Mouse (Mus musculus): ENCODE results near the gene Pdcd1lg2. TPM values are rescaled to one million over a fixed set of nuclear protein-coding genes. Genes with fewer than 3 reads are reported as not detected.

Gene Pdcd1lg2
- polyA plus RNA-seq, 1 experiment from 2014 or later: not detected

DNA sequence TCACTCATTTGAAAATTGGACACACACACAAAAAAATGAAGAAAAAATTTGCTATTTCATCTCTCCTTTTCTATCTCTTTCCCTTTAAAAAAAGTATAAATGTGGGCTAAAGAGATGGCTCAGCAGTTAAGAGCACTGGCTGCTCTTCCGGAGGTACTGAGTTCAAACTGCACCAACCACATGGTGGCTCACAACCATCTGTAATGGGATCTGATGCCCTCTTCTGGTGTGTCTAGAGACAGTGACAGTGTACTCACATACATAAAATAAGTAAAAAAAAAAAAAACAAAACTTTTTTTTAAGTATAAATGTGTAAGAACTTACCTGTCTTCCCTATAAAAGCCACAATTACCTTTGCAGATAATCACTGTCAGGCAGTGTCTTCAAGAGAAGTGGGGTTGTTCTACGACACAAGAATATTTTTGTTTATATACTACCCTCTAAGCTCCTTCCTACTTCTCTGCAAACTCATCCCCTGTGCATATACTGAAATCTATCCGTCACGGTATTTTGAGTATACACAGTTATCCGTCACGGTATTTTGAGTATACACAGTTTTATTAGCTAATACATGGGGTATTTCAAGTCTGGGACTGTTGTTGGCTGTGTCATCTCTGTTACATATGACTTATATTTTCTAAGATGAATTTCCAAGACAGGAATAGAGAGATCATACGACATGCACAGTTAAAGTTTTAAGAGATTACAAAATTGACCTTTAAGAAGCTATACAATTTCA lies 40.0 kb upstream of the Pdcd1lg2 start:
- Histone ChIP-seq H3K4me3 (no peak overlapping the region), H3K27me3 (no peaks in the 10 kb centered on the region), H3K9ac (replicated peaks) (no peak overlapping the region), H3K9me3 (no peaks in the 10 kb centered on the region), H3K4me1 (peaks cover 18% of the 10 kb centered on the region), H3K4me2 (replicated peaks) (no peak overlapping the region), H3K36me3 (no peaks in the 10 kb centered on the region), H3K27ac (replicated peaks) (no peak overlapping the region)
- no peak for ATAC-seq (replicated peaks)
- 93% methylated on average over 7 of the region's 7 CpGs for WGBS

DNA sequence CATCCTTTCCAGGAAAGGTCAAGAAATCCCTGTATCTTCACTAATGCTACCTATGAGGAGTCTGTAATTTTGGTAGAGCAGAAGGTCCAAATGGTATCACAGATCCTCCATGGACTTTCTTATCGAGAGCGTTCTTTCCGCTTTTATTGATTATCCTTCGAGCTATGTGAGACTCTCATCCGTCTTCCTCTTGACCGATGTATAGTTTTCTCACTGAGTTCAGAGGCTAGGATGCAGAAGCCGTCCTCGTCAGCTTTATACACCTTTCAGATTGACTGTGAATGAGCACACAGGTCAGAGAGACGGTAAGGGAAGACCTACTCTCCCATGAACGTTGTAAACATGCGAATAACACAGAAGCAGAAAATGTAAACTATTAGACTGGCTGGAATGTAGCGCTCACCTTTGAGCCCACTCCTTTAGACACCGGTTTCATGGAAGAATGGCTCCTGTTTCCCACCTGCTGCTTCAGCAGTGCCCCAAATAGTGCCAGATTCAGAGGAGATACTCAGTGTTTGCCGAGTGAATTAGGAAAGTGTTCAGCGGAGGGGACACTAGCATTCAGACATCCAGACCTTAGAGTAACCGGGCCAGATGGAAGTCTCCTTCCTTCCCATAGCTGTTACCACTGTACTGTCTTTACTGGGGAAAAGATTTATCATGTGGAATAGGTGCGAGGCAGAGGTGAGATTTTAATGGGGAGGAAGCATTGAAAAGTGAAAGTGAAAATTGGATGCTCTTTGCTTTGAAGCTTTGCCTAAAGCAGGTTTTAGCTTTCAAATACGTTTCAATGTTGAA lies 39.2 kb upstream of the Pdcd1lg2 start:
- H3K4me3 ChIP-seq: no peak overlapping the region
- H3K27ac ChIP-seq (replicated peaks): peak overlapping the region; percentile 42
- no peak overlapping the region for H3K4me2 ChIP-seq (replicated peaks)
- no peaks in the 10 kb centered on the region for H3K9me3 ChIP-seq
- no peaks in the 10 kb centered on the region for H3K27me3 ChIP-seq
- no peaks in the 10 kb centered on the region for H3K36me3 ChIP-seq
- 79% methylated on average over 18 of the region's 18 CpGs for WGBS
- H3K4me1 ChIP-seq: peaks cover 18% of the 10 kb centered on the region
- ATAC-seq (replicated peaks): no peak
- no peak overlapping the region for H3K9ac ChIP-seq (replicated peaks)

DNA sequence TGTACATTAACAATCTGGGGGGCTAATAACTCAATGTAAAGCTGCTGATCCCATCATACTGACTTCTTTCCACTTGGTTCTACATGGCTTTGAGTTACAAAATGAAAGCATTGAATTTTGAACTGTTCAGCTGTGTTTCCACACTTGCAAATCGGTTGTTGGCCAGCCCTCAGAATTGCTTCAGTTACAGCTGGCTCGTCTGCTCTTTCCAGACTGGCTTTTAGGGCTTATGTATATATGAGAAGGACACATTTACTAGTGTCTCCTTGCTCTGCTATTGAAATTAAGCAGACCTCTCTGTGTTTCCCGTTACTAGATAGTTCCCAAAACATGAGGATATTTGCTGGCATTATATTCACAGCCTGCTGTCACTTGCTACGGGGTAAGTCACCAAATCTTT lies 38.6 kb upstream of the Pdcd1lg2 start:
- Histone ChIP-seq H3K4me1 (peaks cover 17% of the 10 kb centered on the region), H3K27ac (replicated peaks) (peak overlapping the region; percentile 42), H3K4me3 (no peak overlapping the region), H3K4me2 (replicated peaks) (no peak overlapping the region), H3K36me3 (no peaks in the 10 kb centered on the region), H3K27me3 (no peaks in the 10 kb centered on the region), H3K9me3 (no peaks in the 10 kb centered on the region), H3K9ac (replicated peaks) (no peak overlapping the region)
- WGBS: 56% methylated on average over 4 of the region's 4 CpGs
- peak; percentile 75; the same call in 1 of the 2 replicates for ATAC-seq (replicated peaks)

DNA sequence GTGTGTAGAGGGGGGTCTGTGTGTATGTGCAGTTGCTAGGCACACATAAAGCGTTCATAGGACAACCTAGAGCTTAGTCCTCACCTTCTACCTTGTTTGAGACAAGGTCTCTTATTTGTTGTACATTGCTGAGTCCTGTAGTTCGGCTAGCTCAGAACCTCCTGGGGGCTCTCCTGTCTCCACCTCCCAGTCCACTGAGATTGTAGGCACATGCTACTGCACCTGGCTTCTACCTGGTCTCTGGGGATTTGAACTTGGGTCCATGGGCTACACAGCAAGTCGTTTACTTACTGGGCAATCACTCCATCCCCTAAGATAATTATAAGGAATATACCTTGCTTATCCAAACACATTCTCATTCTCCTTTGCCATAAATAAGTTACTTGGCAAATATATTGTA lies 38.1 kb upstream of the Pdcd1lg2 start:
- no peak overlapping the region for H3K4me3 ChIP-seq
- no peak overlapping the region for H3K4me2 ChIP-seq (replicated peaks)
- H3K36me3 ChIP-seq: no peaks in the 10 kb centered on the region
- H3K9me3 ChIP-seq: no peaks in the 10 kb centered on the region
- peak overlapping the region; percentile 42 for H3K27ac ChIP-seq (replicated peaks)
- 92% methylated on average over 3 of the region's 3 CpGs for WGBS
- peaks cover 12% of the 10 kb centered on the region for H3K4me1 ChIP-seq
- no peaks in the 10 kb centered on the region for H3K27me3 ChIP-seq
- no peak for ATAC-seq (replicated peaks)
- no peak overlapping the region for H3K9ac ChIP-seq (replicated peaks)

DNA sequence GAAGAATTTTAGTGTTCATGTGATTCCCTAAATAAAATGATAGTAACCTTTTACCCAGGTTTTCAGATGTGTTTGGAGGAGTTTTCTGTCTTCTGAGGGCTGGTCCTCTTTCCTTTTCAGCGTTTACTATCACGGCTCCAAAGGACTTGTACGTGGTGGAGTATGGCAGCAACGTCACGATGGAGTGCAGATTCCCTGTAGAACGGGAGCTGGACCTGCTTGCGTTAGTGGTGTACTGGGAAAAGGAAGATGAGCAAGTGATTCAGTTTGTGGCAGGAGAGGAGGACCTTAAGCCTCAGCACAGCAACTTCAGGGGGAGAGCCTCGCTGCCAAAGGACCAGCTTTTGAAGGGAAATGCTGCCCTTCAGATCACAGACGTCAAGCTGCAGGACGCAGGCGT lies 37.3 kb upstream of the Pdcd1lg2 start:
- Histone ChIP-seq H3K4me1 (peaks cover 12% of the 10 kb centered on the region), H3K9ac (replicated peaks) (peak overlapping the region; percentile 16; the same call in 1 of the 2 replicates), H3K4me2 (replicated peaks) (peak overlapping the region; percentile 32), H3K27me3 (no peaks in the 10 kb centered on the region), H3K9me3 (no peaks in the 10 kb centered on the region), H3K4me3 (peak overlapping the region; percentile 20), H3K27ac (replicated peaks) (no peak overlapping the region), H3K36me3 (no peaks in the 10 kb centered on the region)
- 44% methylated on average over 11 of the region's 11 CpGs for WGBS
- ATAC-seq (replicated peaks): no peak

DNA sequence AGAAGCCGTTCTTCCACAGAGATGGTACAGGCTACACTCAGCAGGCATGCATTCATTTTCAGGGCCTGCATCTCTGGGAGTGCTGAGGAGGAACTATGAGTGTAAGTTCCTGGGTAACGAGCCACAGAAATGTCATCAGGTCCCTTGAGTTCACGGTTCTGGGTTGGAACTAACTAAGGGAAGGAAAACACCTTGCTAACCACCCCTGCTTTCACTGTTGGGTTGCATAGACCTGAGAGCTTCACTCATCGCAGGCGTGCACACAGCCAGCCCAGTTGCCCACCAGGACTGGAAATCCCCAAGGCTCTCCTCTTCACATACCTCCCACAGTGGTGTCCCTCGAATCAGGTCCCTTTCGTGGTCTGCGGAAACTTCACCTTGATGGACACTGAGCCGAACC lies 35.8 kb upstream of the Pdcd1lg2 start:
- ATAC-seq (replicated peaks): no peak
- WGBS: 89% methylated on average over 9 of the region's 9 CpGs

DNA sequence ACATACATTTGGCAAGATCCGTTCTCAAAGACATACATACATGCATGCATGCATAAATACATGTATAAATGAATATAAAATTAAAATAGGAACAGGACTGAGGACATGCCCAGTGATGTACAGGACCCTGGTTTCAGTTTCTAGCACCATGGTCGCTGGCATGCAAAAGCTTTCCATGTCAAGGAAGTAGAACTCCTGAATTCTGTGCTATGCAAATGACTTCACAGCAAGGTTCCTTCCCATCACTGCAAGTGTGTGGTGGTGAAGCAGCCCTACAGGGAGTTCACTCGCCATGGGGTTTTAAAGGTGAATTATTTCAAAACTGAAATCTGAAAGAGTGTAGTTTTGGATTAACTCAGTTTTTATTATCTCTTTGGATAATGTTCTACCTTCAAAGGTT lies 34.3 kb upstream of the Pdcd1lg2 start:
- Histone ChIP-seq H3K36me3 (no peaks in the 10 kb centered on the region), H3K4me1 (peaks cover 12% of the 10 kb centered on the region), H3K27me3 (no peaks in the 10 kb centered on the region), H3K27ac (replicated peaks) (no peak overlapping the region), H3K9ac (replicated peaks) (no peak overlapping the region), H3K9me3 (no peaks in the 10 kb centered on the region), H3K4me2 (replicated peaks) (no peak overlapping the region), H3K4me3 (no peak overlapping the region)
- no peak for ATAC-seq (replicated peaks)
- WGBS: 71% methylated on average over 3 of the region's 3 CpGs

More for the DNA sequence above, 35.8 kb upstream of the Pdcd1lg2 start:
- Histone ChIP-seq H3K27ac (replicated peaks) (no peak overlapping the region), H3K36me3 (no peaks in the 10 kb centered on the region), H3K27me3 (no peaks in the 10 kb centered on the region), H3K9me3 (no peaks in the 10 kb centered on the region), H3K4me3 (no peak overlapping the region), H3K4me1 (peaks cover 12% of the 10 kb centered on the region), H3K4me2 (replicated peaks) (no peak overlapping the region), H3K9ac (replicated peaks) (no peak overlapping the region)

DNA sequence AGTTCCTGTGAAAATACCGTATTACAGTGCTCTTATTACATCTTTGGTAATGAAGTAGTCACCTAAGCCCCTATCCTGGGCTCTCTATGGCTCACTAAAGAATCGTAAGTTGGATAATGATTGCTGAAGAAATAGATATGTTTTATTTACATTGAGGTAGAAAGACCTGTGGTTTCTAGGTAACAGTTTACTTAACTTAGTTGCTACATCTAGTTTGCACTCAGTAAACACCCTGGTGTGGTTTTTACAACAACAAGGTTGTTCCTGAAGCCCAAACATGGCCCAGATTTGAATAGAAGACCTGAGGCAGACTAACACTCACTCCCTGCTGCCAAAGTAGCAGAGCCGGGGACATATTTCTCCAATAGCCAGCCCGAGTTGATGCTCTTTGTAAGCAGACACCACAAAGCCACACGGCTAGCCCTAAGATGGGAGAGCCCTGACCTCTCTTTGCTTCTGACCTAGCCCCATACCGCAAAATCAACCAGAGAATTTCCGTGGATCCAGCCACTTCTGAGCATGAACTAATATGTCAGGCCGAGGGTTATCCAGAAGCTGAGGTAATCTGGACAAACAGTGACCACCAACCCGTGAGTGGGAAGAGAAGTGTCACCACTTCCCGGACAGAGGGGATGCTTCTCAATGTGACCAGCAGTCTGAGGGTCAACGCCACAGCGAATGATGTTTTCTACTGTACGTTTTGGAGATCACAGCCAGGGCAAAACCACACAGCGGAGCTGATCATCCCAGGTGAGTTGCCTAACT lies 30.7 kb upstream of the Pdcd1lg2 start:
- 93% methylated on average over 14 of the region's 14 CpGs for whole genome bisulfite sequencing
- no peak overlapping the region for H3K4me3 ChIP-seq
- no peak overlapping the region for H3K9ac ChIP-seq (replicated peaks)
- H3K27ac ChIP-seq (replicated peaks): no peak overlapping the region
- no peaks in the 10 kb centered on the region for H3K9me3 ChIP-seq
- no peak overlapping the region for H3K4me2 ChIP-seq (replicated peaks)
- no peaks in the 10 kb centered on the region for H3K36me3 ChIP-seq
- H3K27me3 ChIP-seq: no peaks in the 10 kb centered on the region
- no peak for ATAC-seq (replicated peaks)
- no peaks in the 10 kb centered on the region for H3K4me1 ChIP-seq

DNA sequence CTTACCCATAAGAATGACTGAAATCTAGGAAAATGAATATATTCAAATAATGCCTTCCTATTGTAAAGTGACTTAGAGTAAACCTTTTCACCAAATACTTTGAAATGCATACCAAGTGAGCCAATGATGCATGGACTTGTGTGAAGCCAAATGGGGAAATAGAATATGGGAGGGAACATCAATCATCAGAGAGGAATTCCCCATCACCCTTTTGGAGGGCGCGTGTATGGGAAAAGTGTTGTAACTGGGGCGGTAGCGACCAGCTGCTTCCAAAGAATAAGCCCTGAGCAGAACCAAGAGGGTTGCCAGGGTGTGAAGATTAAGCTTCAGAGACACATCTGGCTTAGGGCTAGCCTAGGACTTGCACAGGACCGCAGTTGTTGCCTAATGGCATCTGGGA lies 27.4 kb upstream of the Pdcd1lg2 start:
- H3K4me2 ChIP-seq (replicated peaks): no peak overlapping the region
- H3K27me3 ChIP-seq: no peaks in the 10 kb centered on the region
- no peak overlapping the region for H3K27ac ChIP-seq (replicated peaks)
- H3K4me1 ChIP-seq: no peaks in the 10 kb centered on the region
- H3K36me3 ChIP-seq: no peaks in the 10 kb centered on the region
- H3K9me3 ChIP-seq: no peaks in the 10 kb centered on the region
- H3K4me3 ChIP-seq: no peak overlapping the region
- H3K9ac ChIP-seq (replicated peaks): no peak overlapping the region
- 95% methylated on average over 5 of the region's 5 CpGs for WGBS
- ATAC-seq (replicated peaks): no peak

DNA sequence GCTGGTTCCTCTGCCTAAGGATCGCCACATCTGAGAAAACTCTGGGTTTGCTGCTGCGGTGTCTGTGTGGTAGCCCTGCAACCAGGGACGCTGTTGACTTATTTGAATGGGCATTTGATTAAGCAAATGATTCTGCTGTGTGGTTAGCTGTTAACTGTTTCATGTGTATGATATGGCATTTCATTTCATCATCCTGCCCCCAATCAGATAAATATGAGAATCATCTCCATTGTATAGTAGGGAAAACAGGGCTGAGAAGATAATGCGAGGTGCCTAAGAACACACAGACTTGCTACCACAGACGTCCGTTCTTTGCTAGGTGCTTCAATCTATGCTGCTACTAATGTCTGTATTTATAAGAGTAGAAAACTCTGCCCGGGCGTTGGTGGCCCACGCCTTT lies 26.3 kb upstream of the Pdcd1lg2 start:
- Histone ChIP-seq H3K4me3 (no peak overlapping the region), H3K36me3 (no peaks in the 10 kb centered on the region), H3K9ac (replicated peaks) (no peak overlapping the region), H3K4me2 (replicated peaks) (no peak overlapping the region), H3K9me3 (no peaks in the 10 kb centered on the region), H3K27ac (replicated peaks) (no peak overlapping the region), H3K4me1 (no peaks in the 10 kb centered on the region), H3K27me3 (no peaks in the 10 kb centered on the region)
- ATAC-seq (replicated peaks): no peak
- 91% methylated on average over 9 of the region's 9 CpGs for WGBS

DNA sequence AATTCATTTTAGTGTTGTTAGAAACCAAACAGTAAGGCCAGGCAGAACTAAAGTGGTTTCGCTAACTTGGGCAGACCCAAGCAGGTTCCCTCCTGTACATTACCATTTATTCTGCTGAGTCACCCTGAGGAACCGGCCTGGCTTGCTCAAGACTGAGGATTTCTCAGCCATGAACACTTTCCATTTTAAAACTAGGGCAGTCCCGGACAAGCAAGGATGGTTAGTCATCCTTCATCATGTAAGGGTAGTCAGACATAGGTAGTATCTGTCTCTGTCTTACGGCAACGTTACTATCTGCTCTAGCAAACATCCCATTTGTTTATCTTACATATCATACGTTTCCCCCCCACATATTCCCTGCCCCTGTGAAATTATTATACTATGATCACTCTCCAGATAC lies 25.7 kb upstream of the Pdcd1lg2 start:
- Histone ChIP-seq H3K4me2 (replicated peaks) (no peak overlapping the region), H3K4me1 (no peaks in the 10 kb centered on the region), H3K9me3 (no peaks in the 10 kb centered on the region), H3K27ac (replicated peaks) (no peak overlapping the region), H3K27me3 (no peaks in the 10 kb centered on the region), H3K4me3 (no peak overlapping the region), H3K9ac (replicated peaks) (no peak overlapping the region), H3K36me3 (no peaks in the 10 kb centered on the region)
- no peak for ATAC-seq (replicated peaks)
- 94% methylated on average over 6 of the region's 6 CpGs for WGBS

DNA sequence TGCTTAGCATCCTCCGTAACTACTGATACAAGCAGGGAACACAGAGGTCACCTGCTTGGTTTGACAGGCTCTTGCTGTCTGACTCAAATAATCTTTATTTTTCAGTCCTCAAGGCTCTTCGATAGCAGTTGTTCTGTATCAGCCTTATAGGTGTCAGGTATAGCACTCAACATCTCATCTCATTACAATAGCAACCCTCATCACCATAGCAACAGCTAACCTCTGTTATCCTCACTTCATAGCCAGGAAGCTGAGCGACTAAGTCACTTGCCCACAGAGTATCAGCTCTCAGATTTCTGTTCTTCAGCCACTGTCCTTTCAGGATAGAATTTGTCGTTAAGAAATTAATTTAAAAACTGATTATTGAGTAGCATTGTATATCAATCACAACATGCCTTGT lies 24.9 kb upstream of the Pdcd1lg2 start:
- 81% methylated on average over 4 of the region's 4 CpGs for WGBS
- no peak overlapping the region for H3K9ac ChIP-seq (replicated peaks)
- H3K27me3 ChIP-seq: no peaks in the 10 kb centered on the region
- ATAC-seq (replicated peaks): no peak
- no peak overlapping the region for H3K4me2 ChIP-seq (replicated peaks)
- no peaks in the 10 kb centered on the region for H3K36me3 ChIP-seq
- no peak overlapping the region for H3K27ac ChIP-seq (replicated peaks)
- no peaks in the 10 kb centered on the region for H3K4me1 ChIP-seq
- no peaks in the 10 kb centered on the region for H3K9me3 ChIP-seq
- H3K4me3 ChIP-seq: no peak overlapping the region

Measured in forebrain, embryonic 15.5 days (tissue).